Mouse (Mus musculus) CH12.LX (cell line): ENCODE measurements around the gene Vwde. TPM values are rescaled to one million over a fixed set of nuclear protein-coding genes. Genes with fewer than 3 reads are reported as not detected.

Source experiments
- DNase-seq: peaks from one replicate; pipeline ENCODE4 v3.0.0-alpha.2; 2013; ENCODE audit errors: extremely low read depth
- H3K27ac ChIP-seq: 2 replicates; pipeline ENCODE4 v1.5.1; 2012; ENCODE audit warnings: low read depth, mild to moderate bottlenecking, control low read depth, moderate library complexity; ENCODE audit not compliant: insufficient read depth
- H3K27me3 ChIP-seq: replicated peaks from 2 replicates; pipeline ENCODE3; 2012; ENCODE audit warnings: inconsistent platforms
- H3K36me3 ChIP-seq, 2 experiments: replicated peaks in 1 of 2; 2 replicates each; pipeline versions ENCODE3 to v1.6.1; 2012; ENCODE audit warnings: inconsistent platforms in 1 of 2, low read length in 1 of 2, mild to moderate bottlenecking in 1 of 2, mixed read lengths in 1 of 2, moderate library complexity in 1 of 2; ENCODE audit not compliant: control insufficient read depth in 1 of 2, insufficient read depth in 1 of 2
- H3K4me1 ChIP-seq, 2 experiments: 2 replicates each; pipeline ENCODE4 v1.6.1; 2012; ENCODE audit warnings: inconsistent platforms in 1 of 2, moderate library complexity in 1 of 2; ENCODE audit not compliant: insufficient read depth in 2 of 2, control insufficient read depth in 1 of 2
- H3K4me2 ChIP-seq: 2 replicates; pipeline ENCODE4 v1.6.1; 2012; ENCODE audit warnings: low read depth, mild to moderate bottlenecking, control low read depth; ENCODE audit not compliant: poor library complexity, insufficient read depth, severe bottlenecking
- H3K4me3 ChIP-seq, 3 experiments: fragments of 150-350 bp in 1 of 3; sonication (generic) in 1 of 3; replicated peaks in 1 of 3; 2 replicates each; pipeline versions ENCODE3 to v1.5.1; 2011 to 2012; ENCODE audit warnings: low read depth in 2 of 3, low read length in 2 of 3, mild to moderate bottlenecking in 2 of 3, moderate library complexity in 2 of 3, control low read depth in 1 of 3, improper control_type of control experiment in 1 of 3, inconsistent platforms in 1 of 3, mixed read lengths in 1 of 3; ENCODE audit not compliant: poor library complexity in 1 of 3
- H3K79me2 ChIP-seq: replicated peaks from 2 replicates; pipeline ENCODE4 v1.6.1; 2012; ENCODE audit warnings: mild to moderate bottlenecking, moderate library complexity; ENCODE audit not compliant: control insufficient read depth, poor library complexity, insufficient read depth, severe bottlenecking; ENCODE audit errors: extremely low read depth
- H3K9ac ChIP-seq: 2 replicates; pipeline ENCODE4 v1.6.1; 2012; ENCODE audit warnings: low read depth, mild to moderate bottlenecking, control low read depth, moderate library complexity; ENCODE audit not compliant: insufficient read depth
- H3K9me3 ChIP-seq: replicated peaks from 2 replicates; pipeline ENCODE3; 2012; ENCODE audit warnings: low read length, inconsistent platforms, mixed read lengths
- BHLHE40 ChIP-seq: IDR thresholded peaks from 2 replicates; pipeline ENCODE4 v1.6.1; 2011; ENCODE audit warnings: mild to moderate bottlenecking, low read depth, low read length, improper control_type of control experiment
- CHD1 ChIP-seq: IDR thresholded peaks from 2 replicates; pipeline ENCODE4 v1.6.1; 2012; ENCODE audit warnings: low read depth, low read length, improper control_type of control experiment, inconsistent platforms
- CHD2 ChIP-seq: IDR thresholded peaks from 2 replicates; pipeline ENCODE4 v1.6.1; 2011; ENCODE audit warnings: low read length, improper control_type of control experiment
- CTCF ChIP-seq, 2 experiments: IDR thresholded peaks in 1 of 2; conservative IDR thresholded peaks in 1 of 2; 2 replicates each; pipeline ENCODE4 v1.5.1; 2011 to 2012; ENCODE audit warnings: low read depth in 2 of 2, low read length in 2 of 2, improper control_type of control experiment in 1 of 2, inconsistent platforms in 1 of 2, mild to moderate bottlenecking in 1 of 2, moderate library complexity in 1 of 2
- ELF1 ChIP-seq: IDR thresholded peaks from 2 replicates; pipeline ENCODE4 v1.6.1; 2014; ENCODE audit warnings: low read depth, mild to moderate bottlenecking, inconsistent platforms, low read length, improper control_type of control experiment
- IRF4 ChIP-seq: IDR thresholded peaks from 2 replicates; pipeline ENCODE4 v1.6.1; 2014; ENCODE audit warnings: low read depth, mild to moderate bottlenecking, inconsistent platforms, low read length, improper control_type of control experiment
- JUND ChIP-seq: conservative IDR thresholded peaks from 2 replicates; pipeline ENCODE4 v1.6.1; 2011; ENCODE audit warnings: low read depth, low read length, improper control_type of control experiment
- MAFK ChIP-seq: IDR thresholded peaks from 2 replicates; pipeline ENCODE4 v1.6.1; 2011; ENCODE audit warnings: low read length, improper control_type of control experiment; ENCODE audit not compliant: insufficient replicate concordance
- MAX ChIP-seq: IDR thresholded peaks from 2 replicates; pipeline ENCODE4 v1.6.1; 2011; ENCODE audit warnings: low read length, improper control_type of control experiment
- MAZ ChIP-seq: IDR thresholded peaks from 2 replicates; pipeline ENCODE4 v1.6.1; 2012; ENCODE audit warnings: low read depth, mild to moderate bottlenecking, inconsistent platforms, low read length, improper control_type of control experiment, moderate library complexity
- MEF2A ChIP-seq: IDR thresholded peaks from 2 replicates; pipeline ENCODE4 v1.6.1; 2014; ENCODE audit warnings: low read depth, mild to moderate bottlenecking, inconsistent platforms, low read length, improper control_type of control experiment, borderline replicate concordance
- MYC ChIP-seq: IDR thresholded peaks from 2 replicates; pipeline ENCODE4 v1.6.1; 2011; ENCODE audit warnings: low read depth, mild to moderate bottlenecking, improper control_type of control experiment, low read length
- PAX5 ChIP-seq: IDR thresholded peaks from 2 replicates; pipeline ENCODE4 v1.6.1; 2012; ENCODE audit warnings: low read length, inconsistent platforms, mixed read lengths
- SMC3 ChIP-seq: IDR thresholded peaks from 2 replicates; pipeline ENCODE4 v1.6.1; 2011; ENCODE audit warnings: low read depth, low read length, improper control_type of control experiment
- TBP ChIP-seq: conservative IDR thresholded peaks from 2 replicates; pipeline ENCODE4 v1.6.1; 2011; ENCODE audit warnings: low read depth, low read length, improper control_type of control experiment
- TCF12 ChIP-seq: IDR thresholded peaks from 2 replicates; pipeline ENCODE4 v1.6.1; 2014; ENCODE audit warnings: low read depth, mild to moderate bottlenecking, inconsistent platforms, low read length, improper control_type of control experiment
- UBTF ChIP-seq: IDR thresholded peaks from 2 replicates; pipeline ENCODE4 v1.6.1; 2012; ENCODE audit warnings: low read depth, mild to moderate bottlenecking, inconsistent platforms, low read length, improper control_type of control experiment, moderate library complexity
- USF1 ChIP-seq: IDR thresholded peaks from 2 replicates; pipeline ENCODE4 v1.6.1; 2014; ENCODE audit warnings: low read depth, mild to moderate bottlenecking, inconsistent platforms, low read length, improper control_type of control experiment
- ZKSCAN1 ChIP-seq: IDR thresholded peaks from 2 replicates; pipeline ENCODE4 v1.6.1; 2012; ENCODE audit warnings: low read depth, inconsistent platforms, low read length, improper control_type of control experiment, borderline replicate concordance
- ZMIZ1 ChIP-seq: IDR thresholded peaks from 2 replicates; pipeline ENCODE4 v1.6.1; 2012; ENCODE audit warnings: low read depth, mild to moderate bottlenecking, inconsistent platforms, low read length, improper control_type of control experiment
- dilution Hi-C: fragments of 300-500 bp; cut with MboI; formaldehyde crosslinking; loops from 2 replicates; pipeline ENCODE4 v1.14.3; 2020; ENCODE audit warnings: low sequenced_read_pairs; ENCODE audit not compliant: extremely low pct_unique_long_range_greater_than_20kb, extremely low pct_ligation_motif_present
- in situ Hi-C: fragments of 300-500 bp; cut with MboI; formaldehyde crosslinking; loops from 3 replicates; pipeline ENCODE4 v1.14.3; 2019; ENCODE audit warnings: low sequenced_read_pairs, low pct_ligation_motif_present, low pct_unique_long_range_greater_than_20kb, mixed read lengths
- polyA plus RNA-seq: library from polyadenylated mRNA; unstranded; fragments of >175 nt; gene quantifications from 2 replicates; pipeline ENCODE4 v1.2.1, GENCODE M21; 2012; ENCODE audit warnings: low read depth; ENCODE audit not compliant: insufficient read length
- total RNA-seq, 2 experiments: library from RNA; depleted of rRNA; stranded (reverse); fragments of 300-350 nt in 1 of 2; fragments of >200 nt in 1 of 2; gene quantifications; 2 replicates each; pipeline ENCODE4 v1.2.3; 2012 to 2014

The Vwde gene
- total and polyA plus RNA-seq, 3 experiments: not detected

- TF ChIP-seq MEF2A: no peak
- TF ChIP-seq IRF4: no peak
- TF ChIP-seq CHD1: no peak
- TF ChIP-seq MAFK: no peak
- TF ChIP-seq, all 38 proteins: peak for 0
- Histone ChIP-seq H3K4me1 (no peaks in the 10 kb centered on the region), H3K4me2 (no peak overlapping the region), H3K27me3 (no peaks in the 10 kb centered on the region), H3K27ac (no peak overlapping the region), H3K36me3 (no peaks in the 10 kb centered on the region), H3K79me2 (no peaks in the 10 kb centered on the region), H3K9ac (no peak overlapping the region), H3K4me3 (no peak overlapping the region), H3K9me3 (no peaks in the 10 kb centered on the region)
- no peak for DNase-seq
- in situ Hi-C loops (no loop called here), dilution Hi-C loops (no loop called here)
Observed at GRCm38 (mm10) chr6:13186836-13187235, 37.9 kb downstream of the Vwde start.

- H3K9ac ChIP-seq: no peak overlapping the region
- H3K9me3 ChIP-seq: no peaks in the 10 kb centered on the region
- H3K27me3 ChIP-seq: no peaks in the 10 kb centered on the region
- H3K4me1 ChIP-seq: no peaks in the 10 kb centered on the region
- no peaks in the 10 kb centered on the region for H3K36me3 ChIP-seq
- TF ChIP-seq CHD2 (no peak), MEF2A (no peak), CTCF (conservative IDR thresholded peaks at IDR 0.05 in 1 of 2, IDR thresholded peaks at IDR 0.05 in 1 of 2; ENCODE audit: low read depth in 2 of 2, low read length in 2 of 2) (no peak), MYC (no peak), USF1 (no peak), UBTF (no peak), TCF12 (no peak), ELF1 (no peak), JUND (no peak), TBP (no peak), MAX (no peak)
- no peak overlapping the region for H3K4me3 ChIP-seq
- dilution Hi-C loops (no loop called here), in situ Hi-C loops (no loop called here)
- no peaks in the 10 kb centered on the region for H3K79me2 ChIP-seq
- no peak overlapping the region for H3K27ac ChIP-seq
- DNase-seq: no peak
- no peak overlapping the region for H3K4me2 ChIP-seq
Observed at GRCm38 (mm10) chr6:13180061-13180460, 44.7 kb downstream of the Vwde start.

GRCm38 (mm10) chr6:13169459-13170150 is 55.2 kb downstream of the Vwde start:
- Histone ChIP-seq H3K4me3 (no peak overlapping the region), H3K4me2 (no peak overlapping the region), H3K9ac (no peak overlapping the region), H3K4me1 (no peaks in the 10 kb centered on the region), H3K79me2 (no peaks in the 10 kb centered on the region), H3K36me3 (no peaks in the 10 kb centered on the region), H3K27me3 (no peaks in the 10 kb centered on the region), H3K9me3 (no peaks in the 10 kb centered on the region), H3K27ac (no peak overlapping the region)
- no peak for TF ChIP-seq JUND
- no peak for TF ChIP-seq MAX
- no peak for TF ChIP-seq ZKSCAN1
- TF ChIP-seq PAX5: no peak
- no peak for TF ChIP-seq CHD2
- TF ChIP-seq BHLHE40: no peak
- no peak for TF ChIP-seq MAZ
- no peak for TF ChIP-seq ZMIZ1
- no peak for TF ChIP-seq CHD1
- no peak for TF ChIP-seq SMC3
- in situ Hi-C loops: no loop called here
- DNase-seq: no peak
- dilution Hi-C loops: no loop called here
